Mouse (Mus musculus) lung, adult 2 months (tissue): ENCODE measurements around the gene Disp1.

ENCODE experiments used
- CTCF ChIP-seq: fragments of 200-500 bp; IDR thresholded peaks from 2 replicates; pipeline ENCODE4 v1.5.1; 2011; ENCODE audit warnings: mild to moderate bottlenecking, low read length, control low read depth; ENCODE audit not compliant: insufficient read depth
- POLR2A ChIP-seq: fragments of 200-500 bp; IDR thresholded peaks from 2 replicates; pipeline ENCODE4 v1.6.1; 2011; ENCODE audit warnings: low read depth, mild to moderate bottlenecking, control low read depth, low read length, borderline replicate concordance; ENCODE audit errors: extremely low read depth

GRCm38 (mm10) chr1:183250612-183251011 is 29.3 kb upstream of the Disp1 start:
- TF ChIP-seq POLR2A (no peak), CTCF (no peak)
